Mouse (Mus musculus) neutrophil, adult 65 days (primary cell): ENCODE measurements around the gene Vmn1r118. TPM values are rescaled to one million over a fixed set of nuclear protein-coding genes. Genes with fewer than 3 reads are reported as not detected.

Experiments used
- total RNA-seq: library from RNA; stranded (reverse); gene quantifications from 2 replicates; pipeline ENCODE4 v1.2.4, GENCODE M21; 2023

Gene Vmn1r118
- total RNA-seq, result not detected in 2 replicates

DNA sequence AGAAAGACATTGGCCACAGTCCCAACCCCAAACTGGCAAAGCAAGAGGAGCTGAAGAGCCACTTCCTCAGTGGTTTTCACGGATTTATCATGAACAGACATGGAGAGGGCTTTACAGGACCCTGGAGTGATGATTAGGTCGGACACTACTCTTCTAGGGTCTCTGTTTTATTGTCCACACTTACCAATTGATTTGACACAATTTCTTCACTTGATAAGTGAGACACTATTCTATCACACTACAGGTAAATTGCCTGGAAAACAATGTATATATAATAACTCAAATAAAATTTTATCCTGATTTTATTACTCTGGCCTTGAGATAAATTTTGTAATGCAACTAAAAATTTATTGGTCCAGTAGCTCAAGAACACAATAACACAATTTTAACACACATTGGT lies at the start of gene Vmn1r118:
Gene Vmn1r118, minus strand, starts transcription at position 101 of the 400 bp plus-strand sequence.

DNA sequence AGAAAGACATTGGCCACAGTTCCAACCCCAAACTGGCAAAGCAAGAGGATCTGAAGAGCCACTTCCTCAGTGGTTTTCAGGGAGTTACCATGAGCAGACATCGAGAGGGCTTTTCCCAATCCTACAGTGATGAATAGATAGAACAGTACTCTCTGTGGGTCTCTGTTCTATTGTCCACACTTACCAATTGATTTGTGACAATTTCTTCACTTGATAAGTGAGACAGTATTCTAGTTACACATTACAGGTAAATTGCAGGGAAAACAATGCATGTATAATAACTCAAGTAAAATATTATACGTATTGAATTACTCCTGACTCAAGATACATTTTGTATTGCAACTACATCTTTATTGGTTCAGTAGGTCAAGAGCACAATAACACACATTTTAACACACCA lies 28.1 kb downstream of the Vmn1r118 start, which contains the start of gene Vmn1r117:
Gene Vmn1r117, minus strand, starts transcription at position 101 of the 400 bp plus-strand sequence.

DNA sequence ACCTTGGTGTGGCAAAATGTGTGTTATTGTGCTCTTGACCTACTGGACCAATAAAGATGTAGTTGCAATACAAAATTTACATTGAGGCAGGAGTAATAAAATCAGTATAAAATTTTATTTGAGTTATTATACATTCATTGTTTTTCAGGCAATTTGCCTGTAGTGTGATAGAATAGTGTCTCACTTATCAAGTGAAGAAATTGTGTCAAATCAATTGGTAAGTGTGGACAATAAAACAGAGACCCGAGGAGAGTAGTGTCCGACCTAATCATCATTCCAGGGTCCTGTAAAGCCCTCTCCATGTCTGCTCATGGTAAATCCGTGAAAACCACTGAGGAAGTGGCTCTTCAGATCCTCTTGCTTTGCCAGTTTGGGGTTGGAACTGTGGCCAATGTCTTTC lies 40.2 kb downstream of the Vmn1r118 start, which contains the start of gene Vmn1r116:
Gene Vmn1r116, plus strand, starts transcription at position 301 of the 400 bp plus-strand sequence.

Other genes starting within 250 kb of the Vmn1r118 start
- not detected in 2 replicates for gene Vmn1r107, start 243.4 kb downstream of the Vmn1r118 start, total RNA-seq
- not detected in 2 replicates for gene Vmn1r111, start 209.1 kb downstream of the Vmn1r118 start, total RNA-seq
- gene Gm10668, start 181.7 kb downstream of the Vmn1r118 start, total RNA-seq, result not detected in 2 replicates
- gene Vmn1r112, start 141.2 kb downstream of the Vmn1r118 start, total RNA-seq, result not detected in 2 replicates
- not detected in 2 replicates for gene Vmn1r113, start 125.1 kb downstream of the Vmn1r118 start, total RNA-seq
- not detected in 2 replicates for gene Vmn1r114, start 100.2 kb downstream of the Vmn1r118 start, total RNA-seq
- gene Vmn1r115, start 67.4 kb downstream of the Vmn1r118 start, total RNA-seq, result not detected in 2 replicates
- gene Vmn1r116, start 40.1 kb downstream of the Vmn1r118 start, total RNA-seq, result not detected in 2 replicates
- not detected in 2 replicates for gene Vmn1r117, start 28.2 kb downstream of the Vmn1r118 start, total RNA-seq
- not detected in 2 replicates for gene Vmn1r119, start 100.1 kb upstream of the Vmn1r118 start, total RNA-seq
- not detected in 2 replicates for gene Vmn1r120, start 141.4 kb upstream of the Vmn1r118 start, total RNA-seq
- not detected in 2 replicates for gene Vmn1r121, start 186.2 kb upstream of the Vmn1r118 start, total RNA-seq
- not detected in 2 replicates for gene Vmn1r122, start 221.8 kb upstream of the Vmn1r118 start, total RNA-seq
- gene Vmn1r123, start 249.8 kb upstream of the Vmn1r118 start, total RNA-seq, result not detected in 2 replicates